Mouse (Mus musculus) neural tube, embryonic 12.5 days (tissue): ENCODE data around the gene Map3k6. TPM values are rescaled to one million over a fixed set of nuclear protein-coding genes. Genes with fewer than 3 reads are reported as not detected.

ENCODE experiments used
- ATAC-seq: fragments of 200-750 bp; cut with Nextera tagmentation; 2 replicates; pipeline ENCODE4 v1.8.0; 2017; ENCODE audit warnings: low read depth, mild to moderate bottlenecking, moderate TSS enrichment, moderate library complexity; ENCODE audit not compliant: low FRiP score
- H3K27ac ChIP-seq: fragments of 300-500 bp; sonication (generic); 2 replicates; pipeline ENCODE4 v1.5.1; 2016
- H3K27me3 ChIP-seq: fragments of 300-500 bp; sonication (generic); replicated peaks from 2 replicates; pipeline ENCODE4 v1.6.1; 2016; ENCODE audit warnings: mild to moderate bottlenecking
- H3K36me3 ChIP-seq: fragments of 300-500 bp; sonication (generic); 2 replicates; pipeline ENCODE4 v1.6.1; 2016; ENCODE audit warnings: mild to moderate bottlenecking
- H3K4me1 ChIP-seq: fragments of 300-500 bp; sonication (generic); 2 replicates; pipeline ENCODE4 v1.6.1; 2016
- H3K4me2 ChIP-seq: fragments of 300-500 bp; sonication (generic); replicated peaks from 2 replicates; pipeline ENCODE4 v1.6.1; 2016; ENCODE audit warnings: mild to moderate bottlenecking
- H3K4me3 ChIP-seq: fragments of 300-500 bp; sonication (generic); 2 replicates; pipeline ENCODE4 v1.5.1; 2016
- H3K9ac ChIP-seq: fragments of 300-500 bp; sonication (generic); 2 replicates; pipeline ENCODE4 v1.6.1; 2016; ENCODE audit warnings: mild to moderate bottlenecking
- H3K9me3 ChIP-seq: fragments of 300-500 bp; sonication (generic); 2 replicates; pipeline ENCODE4 v1.6.1; 2016; ENCODE audit warnings: mild to moderate bottlenecking
- WGBS: fragments of 180-500 bp; shearing (Covaris S2); methylation state at CpG from one replicate; pipeline ENCODE4 v1.1.7; 2016; 5-methylcytosine and 5-hydroxymethylcytosine counted together
- polyA plus RNA-seq: library from polyadenylated mRNA; unstranded; fragments of >200 nt; fragmentation: Nextera tagmentation; extraction: Ambion mirVana; gene quantifications from 2 replicates; pipeline ENCODE4 v1.2.1, GENCODE M21; 2016

Gene Map3k6
- polyA plus RNA-seq, 1 experiment from 2014 or later = 3.2 TPM

DNA sequence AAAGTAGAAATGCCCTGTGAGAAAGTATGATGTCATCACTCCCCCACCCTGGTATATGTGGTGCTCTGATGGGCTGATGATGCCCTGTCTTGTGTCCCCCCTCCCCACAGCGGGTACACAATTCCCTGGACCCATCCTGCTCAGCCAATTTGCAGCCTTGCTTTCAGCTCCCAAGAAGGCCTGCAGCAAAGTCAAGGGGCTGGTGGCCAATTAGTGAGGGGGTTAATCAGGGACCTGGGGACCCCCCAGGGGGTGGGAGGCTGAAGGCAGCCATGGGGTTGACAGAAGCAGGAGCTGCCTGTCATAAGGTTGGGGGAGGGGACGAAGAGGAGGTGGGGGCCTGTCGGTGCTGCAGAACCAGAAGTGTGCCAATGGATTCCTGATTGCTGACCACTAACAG, 37.0 kb upstream of the Map3k6 start:
- Histone ChIP-seq H3K9me3 (no peaks in the 10 kb centered on the region), H3K27ac (no peak overlapping the region), H3K9ac (no peak overlapping the region), H3K27me3 (no peaks in the 10 kb centered on the region), H3K36me3 (no peaks in the 10 kb centered on the region), H3K4me3 (no peak overlapping the region), H3K4me2 (no peak overlapping the region), H3K4me1 (peaks cover 37% of the 10 kb centered on the region)
- no peak for ATAC-seq
- WGBS = 74% methylated on average over 3 of the region's 3 CpGs

DNA sequence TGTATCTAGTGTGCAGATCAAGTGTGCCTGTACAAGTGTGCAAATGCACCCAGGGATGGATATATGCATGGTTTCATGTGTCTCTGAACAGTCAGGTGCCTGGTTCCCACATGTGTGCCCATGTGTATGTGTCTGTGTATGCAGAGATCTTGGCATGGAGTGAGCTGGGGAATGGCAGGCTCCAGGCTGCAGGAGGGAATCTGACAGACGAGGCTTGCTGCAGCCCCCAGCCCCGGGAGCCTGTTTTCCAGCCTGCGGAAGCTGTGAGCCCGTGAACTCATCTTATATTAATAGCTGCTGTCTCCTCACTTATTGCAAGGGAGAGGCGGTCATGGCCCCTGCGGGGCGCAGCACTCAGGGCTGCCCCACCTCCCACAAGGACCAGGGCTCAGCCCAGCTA, 36.2 kb upstream of the Map3k6 start:
- no peak overlapping the region for H3K9ac ChIP-seq
- ATAC-seq = no peak
- H3K36me3 ChIP-seq = no peaks in the 10 kb centered on the region
- no peaks in the 10 kb centered on the region for H3K9me3 ChIP-seq
- H3K27ac ChIP-seq = no peak overlapping the region; the same call in 1 of the 2 replicates
- H3K4me3 ChIP-seq = no peak overlapping the region
- no peaks in the 10 kb centered on the region for H3K27me3 ChIP-seq
- 48% methylated on average over 7 of the region's 7 CpGs for WGBS
- 0 out of 2 replicates have a peak overlapping the region, but pooled peaks have one; percentile 14 for H3K4me2 ChIP-seq
- H3K4me1 ChIP-seq = peaks cover 32% of the 10 kb centered on the region

DNA sequence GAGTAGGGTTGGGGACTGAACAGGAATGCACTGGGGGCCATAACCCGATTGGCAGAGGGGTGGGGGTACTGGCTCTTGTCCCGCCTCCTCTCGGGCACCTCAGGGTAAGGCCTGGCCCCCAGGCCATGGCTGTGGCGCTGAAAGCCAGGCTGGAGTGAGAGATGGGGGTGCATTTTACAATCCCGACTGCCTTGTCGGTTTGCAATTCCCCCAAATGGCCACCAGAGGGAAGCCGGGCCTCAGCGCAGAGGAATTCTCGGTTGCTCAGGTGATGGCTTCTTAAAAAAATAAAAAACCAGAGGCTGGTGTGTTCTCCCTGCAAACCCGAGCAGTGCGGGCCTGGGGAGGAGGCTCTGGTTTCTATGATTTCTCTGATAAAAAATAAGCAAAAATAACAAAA, 31.3 kb upstream of the Map3k6 start:
- Histone ChIP-seq H3K9me3 (no peaks in the 10 kb centered on the region), H3K4me3 (no peak overlapping the region), H3K27ac (no peak overlapping the region), H3K27me3 (peaks cover 35% of the 10 kb centered on the region), H3K4me1 (peaks cover 26% of the 10 kb centered on the region), H3K9ac (no peak overlapping the region), H3K36me3 (no peaks in the 10 kb centered on the region), H3K4me2 (no peak overlapping the region)
- ATAC-seq = no peak
- WGBS = 6% methylated on average over 11 of the region's 11 CpGs

- Histone ChIP-seq H3K9me3 (no peaks in the 10 kb centered on the region), H3K36me3 (no peaks in the 10 kb centered on the region), H3K4me3 (no peak overlapping the region), H3K9ac (no peak overlapping the region), H3K4me1 (peaks cover 21% of the 10 kb centered on the region), H3K4me2 (no peak overlapping the region), H3K27me3 (peaks cover 38% of the 10 kb centered on the region), H3K27ac (no peak overlapping the region)
- 92% methylated on average over 24 of the region's 24 CpGs for WGBS
- no peak for ATAC-seq
These were observed 30.4 kb upstream of the Map3k6 start for GRCm38 (mm10) chr4:133210023-133210787.

DNA sequence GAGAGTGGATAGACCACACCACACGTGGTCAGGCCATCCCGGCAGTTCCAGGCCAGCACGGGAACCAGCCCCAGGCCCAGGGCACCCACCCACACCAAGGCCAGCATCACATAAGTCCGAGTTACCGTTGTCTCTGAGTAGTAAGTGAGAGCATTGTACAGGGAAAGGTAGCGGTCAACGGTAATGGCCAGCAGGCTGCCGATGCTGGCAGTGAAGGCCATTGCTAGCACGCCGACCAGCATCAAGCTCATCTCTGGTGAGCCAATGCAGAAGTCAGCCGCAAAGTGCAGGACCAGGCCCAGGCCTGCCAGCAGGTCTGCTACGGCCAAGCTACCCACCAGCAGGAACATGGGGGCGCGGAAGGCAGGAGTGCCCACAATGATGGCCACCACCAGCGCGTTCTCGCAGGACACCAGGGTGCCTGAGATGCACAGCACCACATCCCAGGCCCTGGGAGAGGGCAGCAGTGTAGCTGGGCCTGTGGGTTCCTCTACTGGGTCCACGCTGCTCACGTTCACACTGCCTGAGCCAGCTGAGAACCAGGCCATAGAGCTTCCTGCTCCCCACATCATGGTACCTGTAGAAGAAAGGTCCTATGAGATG, 29.7 kb upstream of the Map3k6 start:
- Histone ChIP-seq H3K9me3 (no peaks in the 10 kb centered on the region), H3K27ac (no peak overlapping the region), H3K4me3 (no peak overlapping the region), H3K27me3 (peaks cover 38% of the 10 kb centered on the region), H3K4me1 (peaks cover 21% of the 10 kb centered on the region), H3K36me3 (no peaks in the 10 kb centered on the region), H3K4me2 (no peak overlapping the region), H3K9ac (no peak overlapping the region)
- 91% methylated on average over 19 of the region's 19 CpGs for WGBS
- ATAC-seq = no peak

GRCm38 (mm10) chr4:133211751-133212561, 28.7 kb upstream of the Map3k6 start, which contains the start of the genes Cd164l2 and Gpr3:
TSS of gene Cd164l2 (plus strand) at chr4:133212131.
TSS of gene Gpr3 (minus strand) at chr4:133212536.
- WGBS = under 1% methylated on average over 49 of the region's 52 CpGs
- ATAC-seq = peak; percentile 55
- Histone ChIP-seq H3K4me2 (peak within 1 kb of the TSS; percentile 94), H3K4me1 (peaks cover 21% of the 10 kb centered on the region), H3K9me3 (no peaks in the 10 kb centered on the region), H3K27ac (no peak within 1 kb of the TSS), H3K4me3 (peak within 1 kb of the TSS; percentile 71), H3K27me3 (peaks cover 38% of the 10 kb centered on the region), H3K36me3 (no peaks in the 10 kb centered on the region), H3K9ac (peak within 1 kb of the TSS; percentile 66)

- peaks cover 38% of the 10 kb centered on the region for H3K27me3 ChIP-seq
- WGBS = 2% methylated on average over 44 of the region's 44 CpGs
These were observed 27.9 kb upstream of the Map3k6 start for GRCm38 (mm10) chr4:133212562-133213267.

DNA sequence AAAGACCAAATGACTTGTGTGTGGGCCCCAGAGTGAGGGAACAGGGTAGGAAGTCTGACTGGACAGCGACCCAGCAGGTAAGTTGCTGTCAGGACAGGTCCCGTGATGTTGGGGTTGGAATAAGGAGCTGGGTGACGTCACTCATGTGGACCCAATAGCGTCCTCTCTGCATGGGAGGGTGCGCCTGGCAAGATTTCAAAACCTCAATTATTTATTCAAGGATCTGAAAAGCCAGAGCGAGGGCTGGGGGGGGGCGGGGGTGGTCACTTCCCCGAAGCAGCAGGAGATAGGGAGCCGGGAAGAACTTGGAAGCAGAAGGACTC, 27.4 kb upstream of the Map3k6 start:
- Histone ChIP-seq H3K9me3 (no peaks in the 10 kb centered on the region), H3K4me2 (peak overlapping the region; percentile 94), H3K36me3 (no peaks in the 10 kb centered on the region), H3K27me3 (peaks cover 38% of the 10 kb centered on the region), H3K27ac (no peak overlapping the region), H3K4me3 (0 out of 2 replicates have a peak overlapping the region, but pooled peaks have one; percentile 71), H3K4me1 (peaks cover 21% of the 10 kb centered on the region), H3K9ac (0 out of 2 replicates have a peak overlapping the region, but pooled peaks have one; percentile 66)
- ATAC-seq = 0 out of 2 replicates have a peak, but pooled peaks have one; percentile 18
- under 1% methylated on average over 9 of the region's 9 CpGs for WGBS

More at GRCm38 (mm10) chr4:133212562-133213267, 27.9 kb upstream of the Map3k6 start:
- peak overlapping the region; percentile 66 for H3K9ac ChIP-seq
- peak; percentile 78 for ATAC-seq
- peak overlapping the region; percentile 71 for H3K4me3 ChIP-seq
- H3K4me1 ChIP-seq = peaks cover 21% of the 10 kb centered on the region
- no peak overlapping the region for H3K27ac ChIP-seq
- H3K9me3 ChIP-seq = no peaks in the 10 kb centered on the region
- peak overlapping the region; percentile 94 for H3K4me2 ChIP-seq
- H3K36me3 ChIP-seq = no peaks in the 10 kb centered on the region

- no peak overlapping the region for H3K9ac ChIP-seq
These were observed 27.0 kb upstream of the Map3k6 start for GRCm38 (mm10) chr4:133213661-133214060.

DNA sequence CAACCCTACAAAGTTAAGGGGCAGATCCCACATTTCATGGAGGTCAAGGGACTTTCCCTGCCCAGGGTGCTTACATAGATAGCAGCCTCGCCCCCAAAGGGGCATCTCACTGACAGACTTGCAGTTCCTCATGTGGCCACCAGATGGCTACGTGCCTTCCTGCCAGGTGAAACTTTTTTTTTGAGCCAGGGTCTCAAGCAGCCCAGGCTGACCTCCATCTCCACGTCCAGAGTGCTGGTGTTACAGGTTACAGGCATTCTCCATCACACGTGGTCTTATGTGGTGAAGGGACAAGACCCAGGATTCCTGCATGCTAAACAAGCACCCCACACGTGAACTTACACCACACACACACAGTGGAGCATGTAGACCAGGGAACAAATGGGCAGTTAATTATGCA, 23.0 kb upstream of the Map3k6 start:
- no peak overlapping the region for H3K4me2 ChIP-seq
- no peak overlapping the region for H3K27ac ChIP-seq
- H3K9me3 ChIP-seq = no peaks in the 10 kb centered on the region
- ATAC-seq = no peak
- WGBS = 2% methylated on average over 5 of the region's 5 CpGs
- H3K4me1 ChIP-seq = peaks cover 18% of the 10 kb centered on the region
- no peak overlapping the region for H3K4me3 ChIP-seq
- no peaks in the 10 kb centered on the region for H3K36me3 ChIP-seq
- H3K9ac ChIP-seq = no peak overlapping the region
- peaks cover 50% of the 10 kb centered on the region for H3K27me3 ChIP-seq

More at GRCm38 (mm10) chr4:133213661-133214060, 27.0 kb upstream of the Map3k6 start:
- WGBS = 8% methylated on average over 10 of the region's 10 CpGs
- H3K27ac ChIP-seq = no peak overlapping the region
- ATAC-seq = no peak
- H3K27me3 ChIP-seq = peaks cover 38% of the 10 kb centered on the region
- no peaks in the 10 kb centered on the region for H3K9me3 ChIP-seq
- peaks cover 21% of the 10 kb centered on the region for H3K4me1 ChIP-seq
- H3K36me3 ChIP-seq = no peaks in the 10 kb centered on the region
- H3K4me3 ChIP-seq = no peak overlapping the region
- peak overlapping the region; percentile 94 for H3K4me2 ChIP-seq

- no peak for ATAC-seq
- Histone ChIP-seq H3K36me3 (no peaks in the 10 kb centered on the region), H3K9ac (no peak overlapping the region), H3K27me3 (peaks cover 39% of the 10 kb centered on the region), H3K4me2 (no peak overlapping the region), H3K9me3 (no peaks in the 10 kb centered on the region), H3K27ac (no peak overlapping the region), H3K4me3 (no peak overlapping the region), H3K4me1 (peaks cover 8% of the 10 kb centered on the region)
- 94% methylated on average over 3 of the region's 3 CpGs for WGBS
These were observed 21.9 kb upstream of the Map3k6 start for GRCm38 (mm10) chr4:133218745-133219144.
